Mouse (Mus musculus): ENCODE data around the gene Adss. TPM values are rescaled to one million over a fixed set of nuclear protein-coding genes. Genes with fewer than 3 reads are reported as not detected.

The Adss gene
- total and polyA plus RNA-seq, 3 experiments = 4.3 to 7.8 (median 6.6) TPM

DNA sequence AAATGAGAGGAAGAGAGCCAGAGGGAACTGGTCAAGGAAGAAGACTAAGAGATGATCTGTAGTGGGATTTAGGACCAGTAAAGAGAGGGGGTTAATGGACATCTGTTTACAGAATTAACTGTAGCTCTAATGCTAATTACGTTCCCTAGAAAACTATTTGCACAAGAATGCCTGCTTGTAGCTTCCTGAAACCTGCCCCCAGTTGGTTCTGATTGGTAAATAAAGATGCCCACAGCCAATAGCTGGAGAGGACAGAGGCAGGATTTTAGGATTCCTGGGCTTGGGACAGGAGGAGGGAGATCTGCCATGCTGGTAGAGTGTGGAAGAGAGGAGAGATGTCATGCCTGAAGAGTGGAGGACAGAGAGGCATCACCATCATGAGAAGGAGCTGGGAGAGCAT lies 42.8 kb downstream of the Adss start:
- H3K36me3 ChIP-seq (ENCODE audit: control insufficient read depth, insufficient read depth, low read length) = no peaks in the 10 kb centered on the region
- no peaks in the 10 kb centered on the region for H3K4me1 ChIP-seq (ENCODE audit: control insufficient read depth, insufficient read depth, low read length)
- H3K9ac ChIP-seq (ENCODE audit: low read depth, low read length) = no peak overlapping the region
- intact Hi-C loops (cut with DNase I) = no loop called here
- TF ChIP-seq EP300 (IDR thresholded peaks at IDR 0.05; ENCODE audit: insufficient read depth, low read depth, low read length) (no peak), POLR2A (IDR thresholded peaks at IDR 0.05; ENCODE audit: insufficient read depth, low read depth, low read length) (no peak), CTCF (IDR thresholded peaks at IDR 0.05) (no peak)
- no peak overlapping the region for H3K4me3 ChIP-seq
- 81% methylated on average over 1 of the region's 1 CpGs for WGBS
- DNase-seq = no peak
- no peak overlapping the region for H3K27ac ChIP-seq
- no peaks in the 10 kb centered on the region for H3K27me3 ChIP-seq (ENCODE audit: control insufficient read depth, insufficient read depth, low read length)
- H3K79me2 ChIP-seq (replicated peaks; ENCODE audit: control insufficient read depth, insufficient read depth, low read length) = no peaks in the 10 kb centered on the region

DNA sequence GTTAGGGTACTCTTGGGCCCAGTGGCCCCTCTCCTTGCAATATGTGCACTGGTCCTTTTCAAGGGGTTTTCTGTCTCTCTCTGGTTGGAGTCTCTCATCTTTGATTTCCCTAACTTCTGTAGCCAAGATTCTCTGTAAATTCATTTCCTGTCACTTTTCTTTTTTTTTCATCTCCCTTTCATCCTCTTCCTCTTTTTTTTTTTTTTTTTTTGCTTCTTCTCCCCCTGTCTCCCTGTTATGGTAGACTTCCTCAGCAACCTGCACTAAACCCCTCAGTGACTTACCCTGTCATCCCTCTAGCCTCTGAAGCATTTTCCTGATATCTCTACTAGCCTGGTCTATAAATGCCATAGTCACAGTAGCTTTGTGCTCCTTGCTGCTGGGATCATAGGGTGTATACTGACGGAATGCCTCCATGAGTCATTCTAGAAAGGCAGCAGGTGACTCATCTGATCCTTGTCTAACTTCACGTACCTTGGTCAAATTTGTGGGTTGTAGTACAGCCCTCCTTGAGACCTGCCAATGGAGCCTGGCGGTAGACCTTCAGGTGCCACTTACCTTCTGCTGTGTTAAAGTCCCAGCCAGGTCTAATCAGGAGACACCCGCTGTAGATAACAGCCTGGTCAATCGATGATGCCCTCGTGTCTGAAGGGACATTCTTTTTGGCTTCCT lies 48.3 kb downstream of the Adss start:
- Histone ChIP-seq H3K9ac (ENCODE audit: low read depth, low read length) (no peak overlapping the region), H3K4me3 (no peak overlapping the region), H3K79me2 (replicated peaks; ENCODE audit: control insufficient read depth, insufficient read depth, low read length) (no peaks in the 10 kb centered on the region), H3K36me3 (ENCODE audit: control insufficient read depth, insufficient read depth, low read length) (no peaks in the 10 kb centered on the region), H3K27me3 (ENCODE audit: control insufficient read depth, insufficient read depth, low read length) (no peaks in the 10 kb centered on the region), H3K4me1 (ENCODE audit: control insufficient read depth, insufficient read depth, low read length) (no peaks in the 10 kb centered on the region), H3K27ac (no peak overlapping the region)
- DNase-seq = no peak
- 94% methylated on average over 6 of the region's 6 CpGs for WGBS
- intact Hi-C loops (cut with DNase I) = no loop called here
- TF ChIP-seq EP300 (IDR thresholded peaks at IDR 0.05; ENCODE audit: insufficient read depth, low read depth, low read length) = no peak
- no peak for TF ChIP-seq CTCF (IDR thresholded peaks at IDR 0.05)
- TF ChIP-seq POLR2A (IDR thresholded peaks at IDR 0.05; ENCODE audit: insufficient read depth, low read depth, low read length) = no peak

DNA sequence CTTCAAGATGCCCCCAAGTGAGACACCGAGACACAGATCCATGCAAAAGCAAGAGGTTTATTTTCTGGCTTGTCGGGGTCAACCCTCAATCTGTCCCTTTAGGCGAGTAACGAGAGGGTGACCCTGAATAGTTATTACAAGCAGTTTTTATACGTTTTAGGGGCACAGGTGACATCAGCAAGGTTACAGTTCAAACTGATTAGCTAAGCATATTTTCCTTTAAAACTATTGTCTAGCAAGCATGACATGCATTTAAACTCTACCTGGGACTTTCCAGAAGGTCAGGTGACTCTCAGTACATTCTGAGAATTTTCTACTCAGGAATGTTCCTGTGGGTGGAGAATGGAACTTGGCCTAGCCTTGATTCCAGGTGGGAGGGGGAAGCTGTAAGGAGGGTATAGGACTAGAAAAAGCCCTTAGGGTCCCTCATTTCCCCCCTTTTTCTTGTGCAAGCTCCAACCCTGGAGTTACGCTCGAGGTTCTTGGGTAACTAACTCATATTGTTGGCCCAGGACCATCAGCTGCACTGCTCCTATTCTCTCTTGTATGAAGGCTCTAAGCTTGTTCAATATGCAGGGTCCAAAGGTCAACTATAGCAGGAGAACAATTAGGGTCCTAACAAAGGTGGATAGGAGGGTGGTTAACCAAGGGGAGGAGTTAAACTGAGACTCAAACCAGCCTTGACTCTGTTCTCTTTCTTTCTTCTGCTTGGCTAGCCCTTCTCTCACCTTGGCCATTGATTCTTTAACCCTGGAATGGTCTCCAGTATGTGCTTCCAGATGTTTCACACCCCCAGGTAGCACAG lies 51.6 kb downstream of the Adss start:
- 85% methylated on average over 7 of the region's 7 CpGs for WGBS
- intact Hi-C loops (cut with DNase I) = no loop called here
- no peak overlapping the region for H3K9ac ChIP-seq (ENCODE audit: low read depth, low read length)
- no peaks in the 10 kb centered on the region for H3K4me1 ChIP-seq (ENCODE audit: control insufficient read depth, insufficient read depth, low read length)
- H3K36me3 ChIP-seq (ENCODE audit: control insufficient read depth, insufficient read depth, low read length) = no peaks in the 10 kb centered on the region
- no peak overlapping the region for H3K4me3 ChIP-seq
- no peak for TF ChIP-seq CTCF (IDR thresholded peaks at IDR 0.05)
- TF ChIP-seq EP300 (IDR thresholded peaks at IDR 0.05; ENCODE audit: insufficient read depth, low read depth, low read length) = no peak
- TF ChIP-seq POLR2A (IDR thresholded peaks at IDR 0.05; ENCODE audit: insufficient read depth, low read depth, low read length) = no peak
- H3K79me2 ChIP-seq (replicated peaks; ENCODE audit: control insufficient read depth, insufficient read depth, low read length) = no peaks in the 10 kb centered on the region
- DNase-seq = no peak
- H3K27me3 ChIP-seq (ENCODE audit: control insufficient read depth, insufficient read depth, low read length) = no peaks in the 10 kb centered on the region
- H3K27ac ChIP-seq = no peak overlapping the region

DNA sequence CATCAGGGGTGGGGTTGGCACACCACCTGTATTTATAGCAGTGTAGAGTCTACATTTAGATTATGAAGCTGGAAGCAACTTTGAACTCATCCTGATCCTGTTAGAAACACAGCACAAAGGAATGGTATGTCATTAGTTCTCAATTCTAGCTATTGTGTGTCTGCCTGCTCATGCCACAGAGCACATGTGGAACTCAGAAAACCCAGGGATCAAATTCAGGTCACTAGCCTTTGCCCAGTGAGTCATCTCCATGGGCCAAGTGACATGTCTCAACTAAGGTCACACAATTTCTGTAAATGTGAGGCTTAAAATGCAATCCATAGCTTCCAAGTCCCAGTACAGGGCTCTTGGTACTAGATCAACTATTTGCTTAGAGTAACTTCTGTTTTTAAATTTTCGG lies 54.2 kb downstream of the Adss start:
- no peak for TF ChIP-seq CTCF (IDR thresholded peaks at IDR 0.05)
- TF ChIP-seq EP300 (IDR thresholded peaks at IDR 0.05; ENCODE audit: insufficient read depth, low read depth, low read length) = no peak
- TF ChIP-seq POLR2A (IDR thresholded peaks at IDR 0.05; ENCODE audit: insufficient read depth, low read depth, low read length) = no peak
- WGBS = 58% methylated on average over 1 of the region's 1 CpGs
- H3K36me3 ChIP-seq (ENCODE audit: control insufficient read depth, insufficient read depth, low read length) = no peaks in the 10 kb centered on the region
- H3K27ac ChIP-seq = no peak overlapping the region
- H3K79me2 ChIP-seq (replicated peaks; ENCODE audit: control insufficient read depth, insufficient read depth, low read length) = no peaks in the 10 kb centered on the region
- H3K9ac ChIP-seq (ENCODE audit: low read depth, low read length) = no peak overlapping the region
- no peak for DNase-seq
- no peaks in the 10 kb centered on the region for H3K4me1 ChIP-seq (ENCODE audit: control insufficient read depth, insufficient read depth, low read length)
- intact Hi-C loops (cut with DNase I) = no loop called here
- no peak overlapping the region for H3K4me3 ChIP-seq
- no peaks in the 10 kb centered on the region for H3K27me3 ChIP-seq (ENCODE audit: control insufficient read depth, insufficient read depth, low read length)

DNA sequence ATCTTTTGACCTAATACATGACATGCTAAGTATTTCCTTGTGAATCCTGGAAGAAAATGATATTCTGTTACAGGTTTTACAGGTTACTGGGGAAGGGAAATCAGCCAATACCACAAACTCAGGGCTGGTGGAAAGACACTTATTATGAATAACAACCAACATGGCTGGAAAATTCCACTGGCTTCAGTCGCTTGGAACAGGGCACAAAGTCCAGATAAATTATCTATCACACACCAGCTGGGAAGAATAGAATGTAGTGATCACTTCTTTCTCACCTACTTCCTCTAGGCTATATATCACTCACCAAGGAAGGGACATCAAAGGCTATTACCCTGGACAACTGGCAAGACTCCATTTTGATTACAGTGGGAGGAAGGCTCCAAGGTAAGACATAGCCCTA lies 55.6 kb downstream of the Adss start:
- Histone ChIP-seq H3K4me3 (no peak overlapping the region), H3K36me3 (ENCODE audit: control insufficient read depth, insufficient read depth, low read length) (no peaks in the 10 kb centered on the region), H3K4me1 (ENCODE audit: control insufficient read depth, insufficient read depth, low read length) (no peaks in the 10 kb centered on the region), H3K79me2 (replicated peaks; ENCODE audit: control insufficient read depth, insufficient read depth, low read length) (no peaks in the 10 kb centered on the region), H3K27ac (no peak overlapping the region), H3K27me3 (ENCODE audit: control insufficient read depth, insufficient read depth, low read length) (no peaks in the 10 kb centered on the region), H3K9ac (ENCODE audit: low read depth, low read length) (no peak overlapping the region)
- intact Hi-C loops (cut with DNase I) = no loop called here
- 40% methylated on average over 1 of the region's 1 CpGs for WGBS
- DNase-seq = no peak
- TF ChIP-seq CTCF (IDR thresholded peaks at IDR 0.05) = no peak
- TF ChIP-seq POLR2A (IDR thresholded peaks at IDR 0.05; ENCODE audit: insufficient read depth, low read depth, low read length) = no peak
- no peak for TF ChIP-seq EP300 (IDR thresholded peaks at IDR 0.05; ENCODE audit: insufficient read depth, low read depth, low read length)

DNA sequence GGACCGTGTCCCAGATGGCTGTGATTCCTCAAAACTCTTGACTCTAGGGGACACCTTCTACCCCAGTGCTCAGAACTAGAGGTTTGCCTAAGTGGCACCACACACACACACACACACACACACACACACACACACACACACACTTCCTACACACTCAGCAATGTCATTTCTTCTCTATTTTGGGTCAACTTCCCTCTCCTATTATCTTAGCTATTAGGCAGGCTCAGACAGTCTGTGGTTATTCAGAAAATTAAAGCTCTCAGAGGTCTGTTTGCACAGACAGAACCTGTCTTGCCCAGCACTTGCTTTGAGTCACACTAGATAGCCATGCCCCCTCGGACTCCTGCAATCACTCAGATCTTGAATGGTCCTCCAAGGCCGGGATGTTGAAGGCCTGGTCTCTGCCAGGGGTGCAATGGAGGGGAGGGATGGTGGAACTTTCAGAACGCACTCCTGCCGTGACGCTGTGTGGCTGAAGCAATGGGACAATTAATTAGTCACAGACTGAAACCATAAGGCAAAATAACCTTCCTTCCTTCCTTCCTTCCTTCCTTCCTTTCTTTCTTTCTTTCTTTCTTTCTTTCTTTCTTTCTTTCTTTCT lies 58.7 kb downstream of the Adss start:
- intact Hi-C loops (cut with DNase I) = no loop called here
- no peak overlapping the region for H3K4me3 ChIP-seq
- no peaks in the 10 kb centered on the region for H3K27me3 ChIP-seq (ENCODE audit: control insufficient read depth, insufficient read depth, low read length)
- no peak overlapping the region for H3K27ac ChIP-seq
- no peaks in the 10 kb centered on the region for H3K36me3 ChIP-seq (ENCODE audit: control insufficient read depth, insufficient read depth, low read length)
- H3K4me1 ChIP-seq (ENCODE audit: control insufficient read depth, insufficient read depth, low read length) = no peaks in the 10 kb centered on the region
- 58% methylated on average over 6 of the region's 6 CpGs for WGBS
- no peaks in the 10 kb centered on the region for H3K79me2 ChIP-seq (replicated peaks; ENCODE audit: control insufficient read depth, insufficient read depth, low read length)
- TF ChIP-seq POLR2A (IDR thresholded peaks at IDR 0.05; ENCODE audit: insufficient read depth, low read depth, low read length) (no peak), CTCF (IDR thresholded peaks at IDR 0.05) (no peak), EP300 (IDR thresholded peaks at IDR 0.05; ENCODE audit: insufficient read depth, low read depth, low read length) (no peak)
- no peak for DNase-seq
- no peak overlapping the region for H3K9ac ChIP-seq (ENCODE audit: low read depth, low read length)
